Mouse (Mus musculus): ENCODE results near the gene Mastl.

Gene Mastl

GRCm38 (mm10) chr2:23155777-23156607 is at the start of gene Mastl, which contains the start of gene Yme1l1:
TSS of gene Mastl (minus strand) at chr2:23156024.
TSS of gene Yme1l1 (plus strand) at chr2:23156369.
- peak; percentile 99 for DNase-seq

DNA sequence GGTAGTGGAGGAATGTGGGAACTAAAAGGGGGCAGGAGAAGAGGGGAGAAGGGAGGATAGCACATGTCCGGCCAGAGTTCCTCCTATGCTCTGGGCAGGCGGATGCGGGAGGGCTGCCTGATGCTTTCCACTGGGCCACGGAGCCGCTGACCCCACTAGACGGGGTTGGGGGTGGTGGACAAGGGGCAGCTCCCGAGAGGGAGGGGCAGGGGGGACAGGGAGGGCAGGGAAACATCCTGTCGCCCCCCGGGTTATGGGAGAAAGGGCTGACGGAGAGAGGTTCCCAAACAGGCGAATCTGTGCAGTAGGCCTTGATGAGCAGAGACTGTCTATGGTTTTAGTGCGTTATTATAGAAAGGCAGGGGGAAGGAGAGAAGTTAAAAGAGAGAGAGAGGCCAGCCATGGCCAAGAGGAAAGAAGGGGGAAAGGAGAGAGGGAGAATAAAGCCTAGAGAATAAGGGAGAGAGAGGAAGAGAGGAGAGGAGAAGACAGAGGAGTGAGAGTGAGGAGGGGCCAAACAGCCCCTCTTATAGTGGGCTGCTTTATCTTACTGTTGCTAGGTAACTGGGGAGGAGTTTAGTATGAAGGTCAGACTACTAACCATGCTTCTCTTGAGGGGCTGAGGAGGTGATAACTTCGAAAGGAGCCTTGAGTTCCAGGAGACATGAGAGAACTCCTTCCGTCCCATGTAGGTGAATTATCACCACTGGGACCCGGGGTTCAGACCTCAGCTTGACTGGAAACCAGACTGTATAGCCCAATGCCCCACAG is 47.3 kb upstream of the Mastl start:
- DNase-seq, result no peak

DNA sequence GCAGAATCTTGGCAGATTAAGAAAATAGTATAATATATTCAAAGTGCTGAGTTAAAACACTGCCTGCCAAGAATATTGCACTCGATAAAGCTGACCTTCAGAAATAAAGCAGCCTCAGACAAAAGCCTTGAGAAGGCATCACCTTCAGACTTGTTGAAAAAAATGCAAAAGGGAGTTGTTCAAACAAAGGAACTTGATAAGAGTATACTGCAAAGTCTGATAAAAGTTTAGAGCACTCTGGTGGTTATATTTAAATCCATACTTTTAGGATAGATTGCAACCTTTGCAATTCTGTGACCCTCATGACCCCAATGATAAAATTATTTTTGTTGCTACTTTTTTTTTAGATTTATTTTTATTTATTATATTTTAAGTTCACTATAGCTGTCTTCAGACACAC is 45.2 kb upstream of the Mastl start:
- no peak for DNase-seq

DNA sequence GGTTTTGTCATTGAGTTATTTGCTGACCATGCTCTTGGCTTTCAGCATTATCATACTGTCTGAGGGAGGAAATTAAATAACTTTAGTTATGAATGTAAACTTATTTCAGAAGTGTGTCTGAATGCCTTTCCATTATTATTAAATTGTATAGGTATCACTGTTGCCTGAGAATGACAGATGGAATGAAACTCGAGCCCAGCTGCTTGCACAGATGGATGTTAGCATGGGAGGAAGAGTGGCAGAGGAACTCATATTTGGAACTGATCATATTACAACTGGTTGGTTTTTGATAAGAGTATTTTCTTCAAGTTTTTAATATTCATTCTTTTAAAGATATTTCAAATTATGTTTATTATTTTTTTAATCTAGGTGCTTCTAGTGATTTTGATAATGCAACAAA is 38.5 kb upstream of the Mastl start:
- DNase-seq, result no peak

- DNase-seq, result no peak
These were observed 16.5 kb upstream of the Mastl start for GRCm38 (mm10) chr2:23172305-23172704.

GRCm38 (mm10) chr2:23156608-23157081 is 821 bp upstream of the Mastl start:
- DNase-seq, result no peak

DNA sequence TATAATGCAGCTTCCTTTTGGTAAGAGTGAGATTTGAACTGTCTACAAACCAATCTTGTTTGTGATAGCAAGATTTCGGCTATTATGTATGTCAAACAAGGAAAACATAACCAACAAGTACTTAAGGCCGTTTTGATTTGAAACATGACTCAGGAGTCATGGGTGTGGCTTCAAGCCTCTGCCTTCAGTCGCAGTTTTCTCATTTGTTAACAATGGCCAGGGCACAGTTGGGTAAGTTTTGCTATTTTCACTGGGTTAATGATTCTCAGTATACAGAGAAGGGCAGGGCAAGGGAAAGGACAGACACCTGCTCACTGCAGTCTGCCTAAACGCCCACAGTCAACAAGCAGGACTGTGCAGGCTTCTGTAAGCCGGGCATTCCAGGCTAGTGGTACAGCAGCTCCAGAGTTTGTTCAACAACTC is 614 bp downstream of the Mastl start:
- no peak for DNase-seq

- no peak for DNase-seq
These were observed 36.3 kb downstream of the Mastl start for GRCm38 (mm10) chr2:23119573-23119972.

DNA sequence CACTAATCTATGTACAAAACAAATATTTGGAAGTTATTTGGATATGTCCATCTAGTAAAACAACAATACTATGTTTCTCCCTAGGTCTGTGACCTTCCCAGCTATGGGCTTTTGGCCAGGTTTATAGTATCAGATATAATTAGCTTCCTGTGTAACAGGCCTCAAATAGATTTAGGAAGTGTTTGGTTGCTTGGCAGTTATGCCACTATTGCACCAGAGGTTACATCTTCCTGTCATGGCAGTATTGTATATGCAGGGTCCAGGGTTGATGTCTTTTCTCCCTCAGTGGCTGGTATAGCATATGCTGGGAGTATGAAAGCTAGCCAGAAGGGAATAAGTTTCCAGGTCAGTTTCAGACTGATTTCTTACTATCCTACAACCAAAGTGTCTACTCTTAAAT is 53.6 kb downstream of the Mastl start:
- DNase-seq, result no peak

GRCm38 (mm10) chr2:23097028-23097427 is 58.8 kb downstream of the Mastl start:
- no peak for DNase-seq

GRCm38 (mm10) chr2:23092216-23092615 is 63.6 kb downstream of the Mastl start:
- DNase-seq, result no peak

DNA sequence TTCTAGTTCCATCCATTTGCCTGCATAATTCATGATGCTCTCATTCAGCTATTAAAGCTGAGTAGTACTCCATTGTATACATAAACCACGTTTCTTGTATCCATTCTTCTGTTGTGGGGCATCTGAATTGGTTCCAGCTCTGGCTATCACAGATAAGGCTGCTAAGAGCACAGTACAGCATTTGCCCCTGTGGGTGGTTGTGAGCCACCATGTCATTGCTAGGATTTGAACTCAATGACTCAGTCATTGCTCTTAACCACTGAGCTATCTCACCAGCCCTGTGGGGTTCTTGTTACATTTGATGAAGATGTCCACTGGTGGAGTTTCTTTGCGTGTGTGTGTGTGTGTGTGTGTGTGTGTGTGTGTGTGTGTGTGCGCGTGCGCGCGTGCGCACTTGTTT is 71.3 kb downstream of the Mastl start:
- DNase-seq, result no peak

GRCm38 (mm10) chr2:23078588-23078987 is 77.2 kb downstream of the Mastl start:
- no peak for DNase-seq

DNA sequence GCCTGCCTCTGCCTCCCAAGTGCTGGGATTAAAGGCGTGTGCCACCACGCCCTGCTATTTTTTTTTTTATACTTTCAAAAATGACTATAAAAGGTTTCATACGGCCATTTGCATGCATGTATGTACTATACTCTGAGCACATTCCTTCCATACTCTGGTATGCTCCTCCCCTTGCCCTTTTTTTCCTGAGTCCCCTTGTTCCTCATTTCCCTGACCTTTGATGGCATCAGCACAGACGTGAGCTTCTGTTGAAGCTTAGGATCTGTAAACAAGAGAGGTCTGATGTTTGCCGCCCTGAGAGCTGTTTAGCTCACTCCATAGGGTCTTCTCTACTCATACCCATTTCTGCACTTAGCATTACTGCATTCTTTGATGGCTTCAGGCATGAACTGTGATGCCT is 78.1 kb downstream of the Mastl start:
- no peak for DNase-seq

DNA sequence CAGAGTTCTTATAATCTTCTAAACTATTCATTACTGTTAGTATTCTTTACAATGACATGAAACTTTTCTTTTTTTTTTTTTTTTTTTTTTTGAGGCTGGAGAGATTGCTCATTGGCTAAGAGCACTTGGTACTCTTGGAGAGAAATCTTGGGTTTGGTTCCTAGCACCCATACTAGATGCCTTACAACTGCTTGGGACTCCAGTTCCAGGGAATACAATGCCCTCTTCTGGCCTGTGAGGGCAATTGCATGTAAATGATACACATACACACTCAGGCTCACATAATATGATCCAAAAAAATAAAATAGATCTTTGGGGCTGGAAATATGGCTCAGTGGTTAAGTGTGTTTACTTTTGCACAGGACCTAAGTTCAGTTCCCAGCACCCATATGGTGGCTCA is 79.0 kb downstream of the Mastl start:
- no peak for DNase-seq

- no peak for DNase-seq
These were observed 80.0 kb downstream of the Mastl start for GRCm38 (mm10) chr2:23075846-23076245.

DNA sequence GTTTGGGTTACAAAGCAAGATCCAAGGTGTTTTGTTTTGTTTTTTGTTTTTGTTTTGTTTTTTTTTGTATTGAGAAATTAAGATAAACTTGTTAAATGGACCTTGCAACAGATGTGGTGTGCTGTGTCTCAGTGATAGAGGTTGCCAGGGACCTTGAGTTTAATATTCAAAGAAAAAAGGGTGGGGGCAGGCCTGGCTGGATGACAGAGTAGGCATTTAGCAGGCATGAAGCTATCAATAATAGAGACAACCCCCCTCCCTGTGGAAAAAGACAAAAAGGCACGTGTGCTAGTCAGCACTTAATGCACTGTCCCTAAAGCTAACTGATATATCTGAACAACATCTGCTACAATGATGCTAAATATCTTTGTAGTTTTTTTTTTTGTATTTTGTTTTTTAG is 84.4 kb downstream of the Mastl start:
- no peak for DNase-seq

- no peak for DNase-seq
These were observed 85.3 kb downstream of the Mastl start for GRCm38 (mm10) chr2:23070491-23070890.

DNA sequence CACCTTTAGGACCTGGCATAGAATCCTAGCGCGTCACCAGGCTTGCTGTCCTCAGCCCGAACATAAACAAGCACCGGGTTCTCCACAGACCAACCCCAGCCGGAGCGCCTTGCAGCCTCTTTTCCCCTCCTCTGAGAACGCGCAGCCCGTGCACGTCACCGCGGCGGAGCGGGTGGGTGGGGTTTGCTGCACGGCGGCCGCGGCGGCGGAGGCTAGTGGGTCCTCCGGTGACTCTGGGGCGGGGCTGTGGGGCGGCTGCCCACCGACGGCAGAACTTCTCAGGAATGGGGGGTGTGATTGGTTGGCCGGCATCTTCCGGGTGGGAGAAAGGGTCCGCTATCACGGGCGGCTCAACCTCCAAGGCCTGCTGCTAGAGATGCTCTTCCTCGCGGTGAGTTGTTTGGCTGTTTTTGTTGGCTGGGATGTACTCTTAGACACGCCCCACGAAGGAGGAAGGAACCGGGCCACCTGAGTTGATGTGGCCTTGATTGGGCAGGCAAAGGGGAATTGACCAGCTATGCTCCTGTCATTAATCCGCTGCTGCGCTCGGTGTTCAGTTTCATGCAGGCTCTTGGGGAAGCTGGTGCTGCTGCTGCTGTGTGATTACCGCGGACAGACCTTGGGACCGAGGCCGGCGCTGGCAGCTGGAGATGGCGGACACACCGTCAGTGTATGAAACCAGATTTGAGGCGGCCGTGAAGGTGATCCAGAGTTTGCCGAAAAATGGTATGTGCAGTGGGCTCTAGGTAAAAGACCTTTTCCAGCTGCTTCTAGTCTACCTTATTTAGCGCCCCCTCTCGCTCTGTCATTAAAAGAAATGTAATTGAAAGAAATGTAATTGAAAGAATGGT is 86.7 kb downstream of the Mastl start:
- peak; percentile 97 for DNase-seq

- no peak for DNase-seq
These were observed 87.5 kb downstream of the Mastl start for GRCm38 (mm10) chr2:23068370-23068737.

GRCm38 (mm10) chr2:23067552-23068369 is 88.1 kb downstream of the Mastl start, which contains the start of gene Acbd5:
TSS of gene Acbd5 (plus strand) at chr2:23068167.
- peak; percentile 94 for DNase-seq
